Mouse (Mus musculus): ENCODE results near the gene Mapk12. TPM values are rescaled to one million over a fixed set of nuclear protein-coding genes. Genes with fewer than 3 reads are reported as not detected.

Mapk12 gene
- polyA plus RNA-seq, 1 experiment from 2014 or later, result 14.4 TPM

- ATAC-seq (no peak), DNase-seq (ENCODE audit: low spot score) (no peak)
- 89% methylated on average over 5 of the region's 5 CpGs for WGBS
Measured at GRCm38 (mm10) chr15:89097450-89097849, 43.1 kb downstream of the Mapk12 start.

GRCm38 (mm10) chr15:89092181-89092580, 48.3 kb downstream of the Mapk12 start:
- DNase-seq (ENCODE audit: low spot score) (no peak), ATAC-seq (no peak)
- H3K9me3 ChIP-seq (ENCODE audit: low read length), result no peaks in the 10 kb centered on the region
- no peaks in the 10 kb centered on the region for H3K27me3 ChIP-seq (replicated peaks; ENCODE audit: insufficient read depth, low read length)
- H3K4me2 ChIP-seq (replicated peaks; ENCODE audit: low read depth, low read length), result no peak overlapping the region
- no peak overlapping the region for H3K4me3 ChIP-seq (ENCODE audit: low read depth, low read length)
- TF ChIP-seq CTCF (IDR thresholded peaks at IDR 0.05) (no peak), EP300 (IDR thresholded peaks at IDR 0.05) (no peak)
- 73% methylated on average over 5 of the region's 5 CpGs for WGBS
- peaks cover 39% of the 10 kb centered on the region for H3K36me3 ChIP-seq (ENCODE audit: insufficient read depth, low read length)
- peaks cover 13% of the 10 kb centered on the region; the same call in 1 of the 2 replicates for H3K4me1 ChIP-seq (ENCODE audit: insufficient read depth, low read depth, low read length)
- H3K27ac ChIP-seq (ENCODE audit: low read length), result no peak overlapping the region
- H3K9ac ChIP-seq (replicated peaks; ENCODE audit: low read depth), result no peak overlapping the region

More at GRCm38 (mm10) chr15:89097450-89097849, 43.1 kb downstream of the Mapk12 start:
- Histone ChIP-seq H3K27me3 (replicated peaks; ENCODE audit: insufficient read depth, low read length) (no peaks in the 10 kb centered on the region), H3K4me1 (ENCODE audit: insufficient read depth, low read depth, low read length) (no peaks in the 10 kb centered on the region), H3K27ac (ENCODE audit: low read length) (no peak overlapping the region), H3K4me2 (replicated peaks; ENCODE audit: low read depth, low read length) (no peak overlapping the region), H3K4me3 (ENCODE audit: low read depth, low read length) (no peak overlapping the region), H3K36me3 (ENCODE audit: insufficient read depth, low read length) (peaks cover 78% of the 10 kb centered on the region), H3K9ac (replicated peaks; ENCODE audit: low read depth) (no peak overlapping the region), H3K9me3 (ENCODE audit: low read length) (no peaks in the 10 kb centered on the region)
- TF ChIP-seq EP300 (IDR thresholded peaks at IDR 0.05), result no peak
- TF ChIP-seq CTCF (IDR thresholded peaks at IDR 0.05), result no peak

GRCm38 (mm10) chr15:89090662-89091061, 49.8 kb downstream of the Mapk12 start:
- WGBS, result 81% methylated on average over 4 of the region's 4 CpGs
- Histone ChIP-seq H3K9ac (replicated peaks; ENCODE audit: low read depth) (no peak overlapping the region), H3K4me2 (replicated peaks; ENCODE audit: low read depth, low read length) (no peak overlapping the region), H3K4me1 (ENCODE audit: insufficient read depth, low read depth, low read length) (peaks cover 13% of the 10 kb centered on the region; the same call in 1 of the 2 replicates), H3K27me3 (replicated peaks; ENCODE audit: insufficient read depth, low read length) (no peaks in the 10 kb centered on the region), H3K36me3 (ENCODE audit: insufficient read depth, low read length) (peaks cover 33% of the 10 kb centered on the region), H3K4me3 (ENCODE audit: low read depth, low read length) (no peak overlapping the region), H3K9me3 (ENCODE audit: low read length) (no peaks in the 10 kb centered on the region), H3K27ac (ENCODE audit: low read length) (no peak overlapping the region)
- ATAC-seq, result no peak
- TF ChIP-seq CTCF (IDR thresholded peaks at IDR 0.05) (no peak), EP300 (IDR thresholded peaks at IDR 0.05) (no peak)
- no peak for DNase-seq (ENCODE audit: low spot score)

GRCm38 (mm10) chr15:89089248-89090051, 51.1 kb downstream of the Mapk12 start:
- 2% methylated on average over 65 of the region's 68 CpGs for WGBS

GRCm38 (mm10) chr15:89088607-89089247, 51.8 kb downstream of the Mapk12 start, which contains the start of gene Selenoo:
Gene Selenoo, plus strand, starts transcription at chr15:89089084.
- no peak for TF ChIP-seq EP300 (IDR thresholded peaks at IDR 0.05)
- no peak for TF ChIP-seq CTCF (IDR thresholded peaks at IDR 0.05)
- Histone ChIP-seq H3K9ac (replicated peaks; ENCODE audit: low read depth) (peak within 1 kb of the TSS; percentile 82), H3K36me3 (ENCODE audit: insufficient read depth, low read length) (peaks cover 28% of the 10 kb centered on the region; the same call in 1 of the 2 replicates), H3K4me2 (replicated peaks; ENCODE audit: low read depth, low read length) (peak within 1 kb of the TSS; percentile 99), H3K9me3 (ENCODE audit: low read length) (no peaks in the 10 kb centered on the region), H3K4me1 (ENCODE audit: insufficient read depth, low read depth, low read length) (peaks cover 13% of the 10 kb centered on the region; the same call in 1 of the 2 replicates), H3K27ac (ENCODE audit: low read length) (peak within 1 kb of the TSS; percentile 89), H3K4me3 (ENCODE audit: low read depth, low read length) (peak within 1 kb of the TSS; percentile 79), H3K27me3 (replicated peaks; ENCODE audit: insufficient read depth, low read length) (no peaks in the 10 kb centered on the region)
- ATAC-seq (peak; percentile 97), DNase-seq (ENCODE audit: low spot score) (peak; percentile 96)
- 2% methylated on average over 26 of the region's 38 CpGs for WGBS

More at GRCm38 (mm10) chr15:89089248-89090051, 51.1 kb downstream of the Mapk12 start:
- peak; percentile 81 for ATAC-seq
- Histone ChIP-seq H3K36me3 (ENCODE audit: insufficient read depth, low read length) (peaks cover 33% of the 10 kb centered on the region), H3K27me3 (replicated peaks; ENCODE audit: insufficient read depth, low read length) (no peaks in the 10 kb centered on the region), H3K4me1 (ENCODE audit: insufficient read depth, low read depth, low read length) (peaks cover 13% of the 10 kb centered on the region; the same call in 1 of the 2 replicates), H3K9me3 (ENCODE audit: low read length) (no peaks in the 10 kb centered on the region), H3K4me3 (ENCODE audit: low read depth, low read length) (peak overlapping the region; percentile 79), H3K27ac (ENCODE audit: low read length) (peak overlapping the region; percentile 89), H3K4me2 (replicated peaks; ENCODE audit: low read depth, low read length) (peak overlapping the region; percentile 99), H3K9ac (replicated peaks; ENCODE audit: low read depth) (peak overlapping the region; percentile 82)
- DNase-seq (ENCODE audit: low spot score), result peak; percentile 50
- TF ChIP-seq EP300 (IDR thresholded peaks at IDR 0.05), result no peak
- no peak for TF ChIP-seq CTCF (IDR thresholded peaks at IDR 0.05)

- Histone ChIP-seq H3K27ac (ENCODE audit: low read length) (no peak overlapping the region), H3K9me3 (ENCODE audit: low read length) (no peaks in the 10 kb centered on the region), H3K4me1 (ENCODE audit: insufficient read depth, low read depth, low read length) (0 out of 2 replicates have a peak, but pooled peaks cover 4% of the 10 kb centered on the region), H3K4me3 (ENCODE audit: low read depth, low read length) (no peak overlapping the region), H3K27me3 (replicated peaks; ENCODE audit: insufficient read depth, low read length) (no peaks in the 10 kb centered on the region), H3K9ac (replicated peaks; ENCODE audit: low read depth) (no peak overlapping the region), H3K36me3 (ENCODE audit: insufficient read depth, low read length) (peaks cover 34% of the 10 kb centered on the region; the same call in 1 of the 2 replicates), H3K4me2 (replicated peaks; ENCODE audit: low read depth, low read length) (no peak overlapping the region)
- WGBS, result 87% methylated on average over 2 of the region's 2 CpGs
- no peak for DNase-seq (ENCODE audit: low spot score)
- TF ChIP-seq EP300 (IDR thresholded peaks at IDR 0.05), result no peak
- no peak for TF ChIP-seq CTCF (IDR thresholded peaks at IDR 0.05)
- ATAC-seq, result no peak
Measured at GRCm38 (mm10) chr15:89084826-89085225, 55.7 kb downstream of the Mapk12 start.
